Mouse (Mus musculus) hindbrain, embryonic 13.5 days (tissue): ENCODE results near the gene Cnn3. TPM values are rescaled to one million over a fixed set of nuclear protein-coding genes. Genes with fewer than 3 reads are reported as not detected.

Source experiments
- ATAC-seq: fragments of 200-750 bp; cut with Nextera tagmentation; 2 replicates; pipeline ENCODE4 v1.8.0; 2017; ENCODE audit warnings: moderate TSS enrichment; ENCODE audit not compliant: low FRiP score
- H3K27ac ChIP-seq: fragments of 300-500 bp; sonication (generic); 2 replicates; pipeline ENCODE4 v1.5.1; 2015; ENCODE audit warnings: inconsistent platforms, mild to moderate bottlenecking, moderate library complexity
- H3K27me3 ChIP-seq: fragments of 300-500 bp; sonication (generic); 2 replicates; pipeline ENCODE4 v1.6.1; 2015; ENCODE audit warnings: mild to moderate bottlenecking, inconsistent platforms
- H3K36me3 ChIP-seq: fragments of 300-500 bp; sonication (generic); 2 replicates; pipeline ENCODE4 v1.6.1; 2015; ENCODE audit warnings: mild to moderate bottlenecking, inconsistent platforms
- H3K4me1 ChIP-seq: fragments of 300-500 bp; sonication (generic); replicated peaks from 2 replicates; pipeline ENCODE4 v1.6.1; 2015; ENCODE audit warnings: inconsistent platforms
- H3K4me2 ChIP-seq: fragments of 300-500 bp; sonication (generic); 2 replicates; pipeline ENCODE4 v1.6.1; 2015; ENCODE audit warnings: inconsistent platforms, mild to moderate bottlenecking, moderate library complexity
- H3K4me3 ChIP-seq: fragments of 300-500 bp; sonication (generic); 2 replicates; pipeline ENCODE4 v1.5.1; 2015; ENCODE audit warnings: mild to moderate bottlenecking, inconsistent platforms
- H3K9ac ChIP-seq: fragments of 300-500 bp; sonication (generic); 2 replicates; pipeline ENCODE4 v1.6.1; 2015; ENCODE audit warnings: mild to moderate bottlenecking, inconsistent platforms
- H3K9me3 ChIP-seq: fragments of 300-500 bp; sonication (generic); 2 replicates; pipeline ENCODE4 v1.6.1; 2016; ENCODE audit warnings: inconsistent platforms
- WGBS: fragments of 180-500 bp; shearing (Covaris S2); methylation state at CpG from one replicate; pipeline ENCODE4 v1.1.7; 2015; 5-methylcytosine and 5-hydroxymethylcytosine counted together
- polyA plus RNA-seq: library from polyadenylated mRNA; unstranded; fragments of >200 nt; fragmentation: Nextera tagmentation; extraction: Ambion mirVana; gene quantifications from 2 replicates; pipeline ENCODE4 v1.2.1, GENCODE M21; 2015

Cnn3 gene
- polyA plus RNA-seq, 1 experiment from 2014 or later: 654 TPM

- peak; percentile 70 for ATAC-seq
- 28% methylated on average over 25 of the region's 25 CpGs for WGBS
- Histone ChIP-seq H3K27ac (peak overlapping the region; percentile 81), H3K36me3 (no peaks in the 10 kb centered on the region), H3K9ac (peak overlapping the region; percentile 49), H3K4me2 (peak overlapping the region; percentile 39), H3K27me3 (0 out of 2 replicates have a peak, but pooled peaks cover 3% of the 10 kb centered on the region), H3K9me3 (no peaks in the 10 kb centered on the region), H3K4me1 (peaks cover 48% of the 10 kb centered on the region), H3K4me3 (no peak overlapping the region)
Measured at GRCm38 (mm10) chr3:121483266-121484161, 57.2 kb downstream of the Cnn3 start.

DNA sequence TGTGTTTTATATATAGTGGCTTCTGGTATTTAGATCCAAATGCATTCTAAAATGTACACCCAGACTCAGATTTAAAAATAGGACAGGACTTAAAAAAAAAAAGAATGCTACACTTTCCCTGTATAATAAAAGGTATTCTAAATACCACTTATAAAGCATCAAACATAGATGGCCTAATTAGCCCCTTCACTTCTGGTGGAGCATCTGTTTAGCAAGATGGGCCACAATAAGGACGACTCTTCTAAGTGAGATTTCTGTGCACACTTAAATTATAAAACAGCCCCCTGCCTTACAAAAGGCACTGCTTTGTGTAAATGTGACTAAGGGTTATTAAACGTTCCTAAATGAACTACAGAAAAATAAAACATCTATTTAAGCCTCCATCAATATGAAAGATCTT is 58.9 kb downstream of the Cnn3 start:
- Histone ChIP-seq H3K4me2 (no peak overlapping the region), H3K27ac (no peak overlapping the region), H3K4me3 (no peak overlapping the region), H3K27me3 (no peaks in the 10 kb centered on the region), H3K36me3 (no peaks in the 10 kb centered on the region), H3K9me3 (no peaks in the 10 kb centered on the region), H3K9ac (no peak overlapping the region), H3K4me1 (peaks cover 51% of the 10 kb centered on the region)
- ATAC-seq: no peak
- 53% methylated on average over 2 of the region's 2 CpGs for WGBS

- peak overlapping the region; percentile 40 for H3K27ac ChIP-seq
- WGBS: 40% methylated on average over 12 of the region's 12 CpGs
- no peaks in the 10 kb centered on the region for H3K36me3 ChIP-seq
- H3K9ac ChIP-seq: no peak overlapping the region
- peaks cover 24% of the 10 kb centered on the region for H3K4me1 ChIP-seq
- H3K4me2 ChIP-seq: no peak overlapping the region
- no peaks in the 10 kb centered on the region for H3K9me3 ChIP-seq
- no peak overlapping the region for H3K4me3 ChIP-seq
- ATAC-seq: no peak
- no peaks in the 10 kb centered on the region for H3K27me3 ChIP-seq
Measured at GRCm38 (mm10) chr3:121489462-121490118, 63.3 kb downstream of the Cnn3 start.

- WGBS: 36% methylated on average over 5 of the region's 5 CpGs
- H3K27me3 ChIP-seq: no peaks in the 10 kb centered on the region
Measured at GRCm38 (mm10) chr3:121490941-121491340, 64.6 kb downstream of the Cnn3 start.

DNA sequence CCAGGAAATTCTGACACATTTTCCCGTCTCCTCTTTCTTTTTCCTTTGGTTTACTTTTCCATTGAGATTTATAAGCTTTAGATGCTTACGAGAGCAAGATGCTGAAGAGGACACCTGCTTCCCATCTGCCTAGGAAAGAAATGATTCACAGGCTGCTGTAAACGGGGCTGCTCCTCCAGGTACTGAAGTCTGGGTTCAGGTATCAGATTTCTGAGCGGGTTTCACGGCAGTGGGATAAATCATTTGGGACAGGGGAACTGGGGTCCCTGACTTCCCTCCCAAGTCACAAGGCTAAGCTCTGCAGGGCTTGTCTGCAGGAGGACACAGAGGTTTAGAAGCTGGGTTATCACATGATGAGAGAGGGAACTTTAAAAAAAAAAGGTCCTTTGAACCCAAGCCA is 65.7 kb downstream of the Cnn3 start:
- 61% methylated on average over 5 of the region's 5 CpGs for WGBS
- no peak for ATAC-seq

More at GRCm38 (mm10) chr3:121490941-121491340, 64.6 kb downstream of the Cnn3 start:
- Histone ChIP-seq H3K9me3 (no peaks in the 10 kb centered on the region), H3K4me1 (peaks cover 21% of the 10 kb centered on the region), H3K4me3 (no peak overlapping the region), H3K4me2 (no peak overlapping the region), H3K9ac (no peak overlapping the region), H3K27ac (no peak overlapping the region), H3K36me3 (no peaks in the 10 kb centered on the region)
- no peak for ATAC-seq

DNA sequence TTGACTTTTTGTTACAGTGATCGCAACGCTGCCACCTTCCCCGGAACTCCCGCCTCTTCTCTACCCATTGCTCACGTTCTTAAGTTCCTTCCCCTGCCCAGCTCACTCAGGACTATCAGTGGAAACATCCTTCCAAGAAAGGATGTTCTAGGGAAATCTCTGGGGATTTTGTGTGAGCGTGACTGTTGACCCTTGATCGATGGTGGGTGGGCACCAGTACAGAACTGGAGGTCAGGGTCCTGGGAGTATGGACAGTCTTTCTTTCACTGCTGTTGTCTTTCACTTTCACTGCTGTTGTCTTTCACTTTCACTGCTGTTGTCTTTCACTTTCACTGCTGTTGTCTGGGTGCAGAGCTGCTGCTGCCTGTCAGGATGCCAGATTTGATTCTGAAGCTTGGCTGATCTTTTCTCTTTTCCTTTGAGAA is 67.7 kb downstream of the Cnn3 start:
- WGBS: 84% methylated on average over 7 of the region's 7 CpGs
- no peak overlapping the region for H3K9ac ChIP-seq

More for the DNA sequence above, 65.7 kb downstream of the Cnn3 start:
- Histone ChIP-seq H3K4me2 (no peak overlapping the region), H3K9ac (no peak overlapping the region), H3K4me1 (peaks cover 21% of the 10 kb centered on the region), H3K36me3 (no peaks in the 10 kb centered on the region), H3K27ac (no peak overlapping the region), H3K4me3 (no peak overlapping the region), H3K9me3 (no peaks in the 10 kb centered on the region), H3K27me3 (no peaks in the 10 kb centered on the region)

GRCm38 (mm10) chr3:121500225-121500624 is 73.9 kb downstream of the Cnn3 start:
- Histone ChIP-seq H3K9ac (no peak overlapping the region), H3K4me1 (peaks cover 6% of the 10 kb centered on the region; the same call in 1 of the 2 replicates), H3K9me3 (no peaks in the 10 kb centered on the region), H3K4me2 (no peak overlapping the region), H3K27ac (no peak overlapping the region), H3K4me3 (no peak overlapping the region), H3K27me3 (no peaks in the 10 kb centered on the region), H3K36me3 (no peaks in the 10 kb centered on the region)
- 61% methylated on average over 10 of the region's 10 CpGs for WGBS
- no peak for ATAC-seq

More for the DNA sequence above, 67.7 kb downstream of the Cnn3 start:
- Histone ChIP-seq H3K4me1 (peaks cover 19% of the 10 kb centered on the region), H3K27me3 (no peaks in the 10 kb centered on the region), H3K36me3 (no peaks in the 10 kb centered on the region), H3K4me3 (no peak overlapping the region), H3K9me3 (no peaks in the 10 kb centered on the region), H3K27ac (no peak overlapping the region), H3K4me2 (no peak overlapping the region)
- no peak for ATAC-seq

- Histone ChIP-seq H3K4me1 (peaks cover 7% of the 10 kb centered on the region; the same call in 1 of the 2 replicates), H3K9me3 (no peaks in the 10 kb centered on the region), H3K36me3 (no peaks in the 10 kb centered on the region), H3K4me3 (no peak overlapping the region), H3K27ac (no peak overlapping the region), H3K9ac (no peak overlapping the region), H3K27me3 (no peaks in the 10 kb centered on the region), H3K4me2 (no peak overlapping the region)
- ATAC-seq: no peak
- 96% methylated on average over 5 of the region's 5 CpGs for WGBS
Measured at GRCm38 (mm10) chr3:121500734-121501133, 74.4 kb downstream of the Cnn3 start.

GRCm38 (mm10) chr3:121504927-121505487 is 78.7 kb downstream of the Cnn3 start:
- no peak overlapping the region for H3K27ac ChIP-seq
- H3K4me3 ChIP-seq: no peak overlapping the region
- no peak for ATAC-seq
- no peaks in the 10 kb centered on the region for H3K36me3 ChIP-seq
- H3K4me1 ChIP-seq: peaks cover 10% of the 10 kb centered on the region; the same call in 1 of the 2 replicates
- no peak overlapping the region for H3K4me2 ChIP-seq
- H3K9me3 ChIP-seq: no peaks in the 10 kb centered on the region
- no peaks in the 10 kb centered on the region for H3K27me3 ChIP-seq
- no peak overlapping the region for H3K9ac ChIP-seq
- 54% methylated on average over 8 of the region's 8 CpGs for WGBS

DNA sequence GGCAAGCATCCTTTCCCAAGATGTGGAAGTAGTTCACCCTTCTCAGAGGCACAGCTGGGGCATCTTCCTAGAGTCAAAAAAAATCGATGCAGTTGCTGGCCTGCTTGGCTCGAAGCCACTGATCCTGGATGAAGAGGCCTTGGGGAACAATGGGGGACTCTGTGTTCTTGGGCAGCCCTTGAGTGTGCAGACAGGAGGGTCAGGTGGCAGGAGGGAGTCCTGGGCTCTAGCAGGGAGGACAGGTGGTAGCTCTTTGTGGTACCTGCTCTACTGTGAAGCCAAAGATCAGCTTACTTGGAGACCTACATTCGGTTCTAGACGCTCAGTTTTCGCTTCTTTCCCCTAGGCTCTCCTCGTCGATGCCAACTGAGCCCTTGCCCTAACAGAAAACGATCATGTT is 79.9 kb downstream of the Cnn3 start:
- H3K9me3 ChIP-seq: no peaks in the 10 kb centered on the region
- peaks cover 10% of the 10 kb centered on the region; the same call in 1 of the 2 replicates for H3K4me1 ChIP-seq
- no peak overlapping the region for H3K4me3 ChIP-seq
- no peak overlapping the region for H3K4me2 ChIP-seq
- no peak overlapping the region for H3K27ac ChIP-seq
- no peaks in the 10 kb centered on the region for H3K36me3 ChIP-seq
- H3K9ac ChIP-seq: no peak overlapping the region
- WGBS: 79% methylated on average over 8 of the region's 8 CpGs
- no peaks in the 10 kb centered on the region for H3K27me3 ChIP-seq
- ATAC-seq: no peak

DNA sequence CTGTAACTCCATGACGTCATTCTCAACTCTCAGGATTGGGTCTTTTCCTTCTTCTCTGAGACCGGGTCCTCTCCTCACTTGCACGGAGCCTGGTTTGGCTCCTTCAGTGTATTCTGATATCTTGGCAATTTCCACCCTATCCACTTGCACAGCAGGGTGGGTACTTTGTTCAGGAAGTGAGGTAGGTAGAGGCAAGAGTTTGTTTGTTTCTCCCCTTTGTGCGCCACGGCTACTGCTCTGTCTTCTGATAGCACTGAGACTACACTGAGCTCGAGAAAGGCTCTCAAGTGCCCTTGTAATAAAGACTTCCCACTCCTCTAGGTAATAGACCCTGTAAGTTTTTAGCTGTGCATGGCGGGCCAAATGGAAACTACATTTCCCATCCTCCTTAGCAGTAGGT is 80.5 kb downstream of the Cnn3 start:
- no peak overlapping the region for H3K4me2 ChIP-seq
- 93% methylated on average over 7 of the region's 7 CpGs for WGBS
- H3K9me3 ChIP-seq: no peaks in the 10 kb centered on the region

GRCm38 (mm10) chr3:121507678-121508077 is 81.4 kb downstream of the Cnn3 start:
- H3K4me2 ChIP-seq: no peak overlapping the region
- H3K9me3 ChIP-seq: no peaks in the 10 kb centered on the region
- peaks cover 10% of the 10 kb centered on the region; the same call in 1 of the 2 replicates for H3K4me1 ChIP-seq
- 97% methylated on average over 14 of the region's 14 CpGs for WGBS
- no peaks in the 10 kb centered on the region for H3K27me3 ChIP-seq
- no peak overlapping the region for H3K4me3 ChIP-seq
- H3K36me3 ChIP-seq: no peaks in the 10 kb centered on the region
- no peak overlapping the region for H3K27ac ChIP-seq
- H3K9ac ChIP-seq: no peak overlapping the region
- ATAC-seq: no peak

More for the DNA sequence above, 80.5 kb downstream of the Cnn3 start:
- ATAC-seq: no peak
- H3K36me3 ChIP-seq: no peaks in the 10 kb centered on the region
- no peak overlapping the region for H3K4me3 ChIP-seq
- H3K4me1 ChIP-seq: peaks cover 10% of the 10 kb centered on the region; the same call in 1 of the 2 replicates
- H3K9ac ChIP-seq: no peak overlapping the region
- H3K27me3 ChIP-seq: no peaks in the 10 kb centered on the region
- H3K27ac ChIP-seq: no peak overlapping the region
